Mouse (Mus musculus): ENCODE measurements around the gene Pbld1. TPM values are rescaled to one million over a fixed set of nuclear protein-coding genes. Genes with fewer than 3 reads are reported as not detected.

Gene Pbld1
- polyA plus RNA-seq, 1 experiment from 2014 or later, result 1.7 TPM

- peak overlapping the region; percentile 71 for H3K4me2 ChIP-seq
- WGBS, result 2% methylated on average over 6 of the region's 6 CpGs
- H3K27ac ChIP-seq, result peak overlapping the region; percentile 100
- ATAC-seq, result no peak
- peak overlapping the region; percentile 43 for H3K9ac ChIP-seq
- no peaks in the 10 kb centered on the region for H3K9me3 ChIP-seq (replicated peaks)
- no peaks in the 10 kb centered on the region for H3K36me3 ChIP-seq (ENCODE audit: poor library complexity, severe bottlenecking)
- no peaks in the 10 kb centered on the region for H3K27me3 ChIP-seq
- peaks cover 48% of the 10 kb centered on the region for H3K4me1 ChIP-seq
- H3K4me3 ChIP-seq, result peak overlapping the region; percentile 70
Observed at GRCm38 (mm10) chr10:63025491-63026011, 34.4 kb upstream of the Pbld1 start.

- Histone ChIP-seq H3K9me3 (replicated peaks) (no peaks in the 10 kb centered on the region), H3K9ac (peak overlapping the region; percentile 38), H3K4me1 (peaks cover 40% of the 10 kb centered on the region), H3K4me2 (peak overlapping the region; percentile 71), H3K4me3 (peak overlapping the region; percentile 24; the same call in 1 of the 2 replicates), H3K27ac (peak overlapping the region; percentile 100), H3K36me3 (ENCODE audit: poor library complexity, severe bottlenecking) (no peaks in the 10 kb centered on the region), H3K27me3 (no peaks in the 10 kb centered on the region)
- WGBS, result 3% methylated on average over 8 of the region's 8 CpGs
- no peak for ATAC-seq
Observed at GRCm38 (mm10) chr10:63026156-63026794, 33.7 kb upstream of the Pbld1 start.

- Histone ChIP-seq H3K4me3 (0 out of 2 replicates have a peak overlapping the region, but pooled peaks have one; percentile 24), H3K9me3 (replicated peaks) (no peaks in the 10 kb centered on the region), H3K36me3 (ENCODE audit: poor library complexity, severe bottlenecking) (no peaks in the 10 kb centered on the region), H3K9ac (0 out of 2 replicates have a peak overlapping the region, but pooled peaks have one; percentile 38), H3K4me1 (peaks cover 35% of the 10 kb centered on the region), H3K27me3 (no peaks in the 10 kb centered on the region), H3K27ac (peak overlapping the region; percentile 100), H3K4me2 (peak overlapping the region; percentile 71)
- no peak for ATAC-seq
- 20% methylated on average over 6 of the region's 6 CpGs for WGBS
Observed at GRCm38 (mm10) chr10:63026795-63027160, 33.2 kb upstream of the Pbld1 start.

- Histone ChIP-seq H3K9me3 (replicated peaks) (no peaks in the 10 kb centered on the region), H3K9ac (no peak overlapping the region), H3K4me2 (no peak overlapping the region), H3K36me3 (ENCODE audit: poor library complexity, severe bottlenecking) (no peaks in the 10 kb centered on the region), H3K27ac (peak overlapping the region; percentile 100), H3K4me3 (no peak overlapping the region), H3K4me1 (peaks cover 32% of the 10 kb centered on the region), H3K27me3 (no peaks in the 10 kb centered on the region)
- 89% methylated on average over 10 of the region's 10 CpGs for WGBS
- no peak for ATAC-seq
Observed at GRCm38 (mm10) chr10:63027376-63028161, 32.4 kb upstream of the Pbld1 start.

- Histone ChIP-seq H3K27ac (0 out of 2 replicates have a peak overlapping the region, but pooled peaks have one; percentile 6), H3K4me1 (peaks cover 32% of the 10 kb centered on the region), H3K36me3 (ENCODE audit: poor library complexity, severe bottlenecking) (no peaks in the 10 kb centered on the region), H3K4me3 (no peak overlapping the region), H3K9me3 (replicated peaks) (no peaks in the 10 kb centered on the region), H3K4me2 (no peak overlapping the region), H3K9ac (no peak overlapping the region), H3K27me3 (no peaks in the 10 kb centered on the region)
- WGBS, result 37% methylated on average over 4 of the region's 4 CpGs
- ATAC-seq, result no peak
Observed at GRCm38 (mm10) chr10:63028396-63028795, 31.6 kb upstream of the Pbld1 start.

GRCm38 (mm10) chr10:63032267-63032666 is 27.7 kb upstream of the Pbld1 start:
- WGBS, result 77% methylated on average over 3 of the region's 3 CpGs
- H3K4me3 ChIP-seq, result no peak overlapping the region
- no peak for ATAC-seq
- H3K36me3 ChIP-seq (ENCODE audit: poor library complexity, severe bottlenecking), result no peaks in the 10 kb centered on the region
- H3K4me2 ChIP-seq, result no peak overlapping the region
- H3K4me1 ChIP-seq, result peaks cover 5% of the 10 kb centered on the region
- H3K27me3 ChIP-seq, result no peaks in the 10 kb centered on the region
- no peak overlapping the region for H3K27ac ChIP-seq
- H3K9ac ChIP-seq, result no peak overlapping the region
- no peaks in the 10 kb centered on the region for H3K9me3 ChIP-seq (replicated peaks)

GRCm38 (mm10) chr10:63032956-63033355 is 27.0 kb upstream of the Pbld1 start:
- H3K9me3 ChIP-seq (replicated peaks), result no peaks in the 10 kb centered on the region
- no peak overlapping the region for H3K9ac ChIP-seq
- WGBS, result 64% methylated on average over 3 of the region's 3 CpGs
- H3K27ac ChIP-seq, result no peak overlapping the region
- H3K4me1 ChIP-seq, result peaks cover 2% of the 10 kb centered on the region; the same call in 1 of the 2 replicates
- no peak overlapping the region for H3K4me2 ChIP-seq
- no peaks in the 10 kb centered on the region for H3K36me3 ChIP-seq (ENCODE audit: poor library complexity, severe bottlenecking)
- no peaks in the 10 kb centered on the region for H3K27me3 ChIP-seq
- ATAC-seq, result no peak
- no peak overlapping the region for H3K4me3 ChIP-seq

- Histone ChIP-seq H3K27me3 (no peaks in the 10 kb centered on the region), H3K9me3 (replicated peaks) (no peaks in the 10 kb centered on the region), H3K4me3 (no peak overlapping the region), H3K36me3 (ENCODE audit: poor library complexity, severe bottlenecking) (no peaks in the 10 kb centered on the region), H3K9ac (no peak overlapping the region), H3K4me1 (no peaks in the 10 kb centered on the region), H3K4me2 (no peak overlapping the region), H3K27ac (no peak overlapping the region)
- WGBS, result 89% methylated on average over 14 of the region's 14 CpGs
- no peak for ATAC-seq
Observed at GRCm38 (mm10) chr10:63038571-63039320, 21.2 kb upstream of the Pbld1 start.

- ATAC-seq, result no peak
- no peak overlapping the region for H3K27ac ChIP-seq
Observed at GRCm38 (mm10) chr10:63039867-63040628, 19.9 kb upstream of the Pbld1 start.

GRCm38 (mm10) chr10:63043154-63043553 is 16.8 kb upstream of the Pbld1 start:
- H3K27me3 ChIP-seq, result no peaks in the 10 kb centered on the region
- H3K4me3 ChIP-seq, result no peak overlapping the region
- 74% methylated on average over 3 of the region's 3 CpGs for WGBS
- no peak overlapping the region for H3K27ac ChIP-seq
- H3K4me2 ChIP-seq, result no peak overlapping the region
- no peak overlapping the region for H3K9ac ChIP-seq
- H3K36me3 ChIP-seq (ENCODE audit: poor library complexity, severe bottlenecking), result no peaks in the 10 kb centered on the region
- H3K9me3 ChIP-seq (replicated peaks), result no peaks in the 10 kb centered on the region
- ATAC-seq, result no peak
- no peaks in the 10 kb centered on the region for H3K4me1 ChIP-seq

More at GRCm38 (mm10) chr10:63039867-63040628, 19.9 kb upstream of the Pbld1 start:
- H3K9me3 ChIP-seq (replicated peaks), result no peaks in the 10 kb centered on the region
- H3K4me1 ChIP-seq, result no peaks in the 10 kb centered on the region
- no peaks in the 10 kb centered on the region for H3K27me3 ChIP-seq
- WGBS, result 58% methylated on average over 5 of the region's 5 CpGs
- H3K36me3 ChIP-seq (ENCODE audit: poor library complexity, severe bottlenecking), result no peaks in the 10 kb centered on the region
- no peak overlapping the region for H3K4me2 ChIP-seq
- no peak overlapping the region for H3K9ac ChIP-seq
- H3K4me3 ChIP-seq, result no peak overlapping the region

- no peaks in the 10 kb centered on the region for H3K36me3 ChIP-seq (ENCODE audit: poor library complexity, severe bottlenecking)
- no peak for ATAC-seq
- H3K4me2 ChIP-seq, result no peak overlapping the region
- H3K4me1 ChIP-seq, result no peaks in the 10 kb centered on the region
- WGBS, result 87% methylated on average over 8 of the region's 8 CpGs
- H3K27me3 ChIP-seq, result no peaks in the 10 kb centered on the region
- no peak overlapping the region for H3K27ac ChIP-seq
- no peak overlapping the region for H3K4me3 ChIP-seq
- no peak overlapping the region for H3K9ac ChIP-seq
- H3K9me3 ChIP-seq (replicated peaks), result no peaks in the 10 kb centered on the region
Observed at GRCm38 (mm10) chr10:63047751-63048150, 12.2 kb upstream of the Pbld1 start.
